In the genomic region with DNA sequence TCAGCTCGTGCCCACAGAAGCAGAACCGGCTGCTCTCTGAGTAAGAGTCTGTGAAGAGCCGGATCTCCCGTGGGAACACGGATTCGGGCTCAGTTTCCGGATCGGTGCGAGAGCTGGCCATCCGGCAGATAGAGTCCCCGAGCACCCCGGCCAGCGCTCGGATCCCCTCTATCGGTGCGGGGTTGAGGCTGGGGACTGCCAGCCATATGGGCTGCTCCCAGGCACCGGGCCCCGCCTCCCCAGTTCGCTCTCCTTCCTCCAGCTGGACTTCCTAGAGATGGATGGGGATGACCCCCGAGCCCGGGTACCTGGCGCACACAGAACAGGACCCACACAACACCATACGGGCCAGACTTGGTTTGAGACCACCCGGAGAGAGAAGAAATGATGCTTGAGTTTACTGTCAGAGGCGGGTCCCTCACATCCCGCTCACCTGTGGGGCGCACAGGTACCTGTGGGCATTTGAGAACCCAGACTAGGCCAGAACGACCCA, we compare ENCODE assay signal across 8 mouse cellular contexts. TPM values are rescaled to one million over a fixed set of nuclear protein-coding genes. Genes with fewer than 3 reads are reported as not detected.
A peak's percentile ranks its signal among the peaks of the same experiment; 100 is the strongest.
DNase-seq lines count a peak whose midpoint lies in the region; ATAC-seq and TF ChIP-seq lines count a peak whose summit lies in the region.

Gene Mettl1 (plus strand): TSS at position 141 of the 493 bp plus-strand sequence.
Gene Eef1akmt3 (minus strand): TSS at position 240 of the 493 bp plus-strand sequence.

- H3K27ac ChIP-seq in MEL (ENCODE audit: control insufficient read depth, low read depth, low read length): peak within 1 kb of the TSS; percentile 68
- H3K27ac ChIP-seq in embryonic facial prominence, embryonic 13.5 days: peak within 1 kb of the TSS; percentile 84
- H3K27ac ChIP-seq in hindbrain, embryonic 10.5 days: peak within 1 kb of the TSS; percentile 89
- no peak within 1 kb of the TSS; the same call in 1 of the 2 replicates for H3K27ac ChIP-seq in liver, adult 2 months (replicated peaks; ENCODE audit: insufficient read depth, low read depth, low read length)

- no peaks in the 10 kb centered on the region for H3K9me3 ChIP-seq in MEL (replicated peaks; ENCODE audit: insufficient read depth, low read length)
- H3K9me3 ChIP-seq in embryonic facial prominence, embryonic 13.5 days: no peaks in the 10 kb centered on the region
- H3K9me3 ChIP-seq in hindbrain, embryonic 10.5 days: no peaks in the 10 kb centered on the region

- H3K36me3 ChIP-seq in MEL (ENCODE audit: control insufficient read depth in 1 of 2, insufficient read depth in 2 of 2, low read length in 2 of 2) (no peaks in the 10 kb centered on the region; a peak in 1 of 4 replicates), myocyte (ENCODE audit: control insufficient read depth, insufficient read depth) (no peaks in the 10 kb centered on the region)
- H3K36me3 ChIP-seq in embryonic facial prominence, embryonic 13.5 days: peaks cover 26% of the 10 kb centered on the region
- peaks cover 28% of the 10 kb centered on the region for H3K36me3 ChIP-seq in hindbrain, embryonic 10.5 days
- H3K36me3 ChIP-seq in liver, adult 2 months (ENCODE audit: control insufficient read depth, insufficient read depth, low read length): no peaks in the 10 kb centered on the region

- peak within 1 kb of the TSS; percentile 36 for H3ac ChIP-seq in myocyte (ENCODE audit: control insufficient read depth, insufficient read length)

- under 1% methylated on average over 28 of the region's 28 CpGs for WGBS in embryonic facial prominence, embryonic 13.5 days
- WGBS in hindbrain, embryonic 10.5 days: under 1% methylated on average over 28 of the region's 28 CpGs
- WGBS in liver, adult 2 months: under 1% methylated on average over 28 of the region's 28 CpGs

- TF ChIP-seq POLR2A in MEL (IDR thresholded peaks at IDR 0.05; ENCODE audit: control insufficient read depth in 1 of 2, insufficient read depth in 1 of 2, low read depth in 1 of 2, low read length in 2 of 2, poor library complexity in 1 of 2): 0 out of 4 replicates have a peak, but pooled peaks of 1 of the 2 experiments have one; percentile 37
- TF ChIP-seq POLR2A in liver, adult 2 months (IDR thresholded peaks at IDR 0.05; ENCODE audit: extremely low read depth, insufficient read depth, low read length): no peak
- TF ChIP-seq POLR2A in myocyte (IDR thresholded peaks at IDR 0.05; ENCODE audit: insufficient read length, low read depth): no peak

- peaks cover 4% of the 10 kb centered on the region; the same call in 1 of the 2 replicates for H3K79me2 ChIP-seq in MEL (ENCODE audit: control insufficient read depth, insufficient read depth, low read length, poor library complexity)
- H3K79me2 ChIP-seq in liver, adult 2 months (ENCODE audit: control insufficient read depth, insufficient read depth, low read length): no peaks in the 10 kb centered on the region
- peaks cover 4% of the 10 kb centered on the region for H3K79me2 ChIP-seq in myocyte (ENCODE audit: control insufficient read depth, insufficient read depth)

- H3K27me3 ChIP-seq in MEL (ENCODE audit: control insufficient read depth in 1 of 2, insufficient read depth in 2 of 2, low read length in 2 of 2) (no peaks in the 10 kb centered on the region), myocyte (ENCODE audit: control insufficient read depth, insufficient read depth, insufficient read length) (no peaks in the 10 kb centered on the region)
- H3K27me3 ChIP-seq in embryonic facial prominence, embryonic 13.5 days: peaks cover 9% of the 10 kb centered on the region
- H3K27me3 ChIP-seq in hindbrain, embryonic 10.5 days (ENCODE audit: insufficient read depth, poor library complexity, severe bottlenecking): peaks cover 18% of the 10 kb centered on the region
- no peaks in the 10 kb centered on the region for H3K27me3 ChIP-seq in liver, adult 2 months (ENCODE audit: control insufficient read depth, insufficient read depth, low read length)

- no peak for TF ChIP-seq RAD21 in MEL (IDR thresholded peaks at IDR 0.05; ENCODE audit: low read depth, low read length)

- no peak for TF ChIP-seq EP300 in MEL (IDR thresholded peaks at IDR 0.05; ENCODE audit: low read depth in 1 of 2, low read length in 2 of 2)

- intact Hi-C loops in left cerebral cortex, postnatal 25 days (cut with DNase I): no loop called here
- intact Hi-C loops in left cerebral cortex, postnatal 14 days (cut with DNase I): no loop called here

- no peak for TF ChIP-seq CTCF in MEL (IDR thresholded peaks at IDR 0.05 in 2 of 3, conservative IDR thresholded peaks at IDR 0.05 in 1 of 3; ENCODE audit: control insufficient read depth in 1 of 3, insufficient read depth in 1 of 3, low read depth in 2 of 3, low read length in 3 of 3, poor library complexity in 1 of 3, severe bottlenecking in 1 of 3)
- TF ChIP-seq CTCF in liver, adult 2 months (IDR thresholded peaks at IDR 0.05; ENCODE audit: low read depth, low read length): no peak

- peak within 1 kb of the TSS; percentile 88 to 96 for H3K4me3 ChIP-seq in MEL (ENCODE audit: control insufficient read depth in 1 of 2, insufficient read depth in 1 of 2, low read depth in 2 of 2, low read length in 2 of 2)
- H3K4me3 ChIP-seq in embryonic facial prominence, embryonic 13.5 days: peak within 1 kb of the TSS; percentile 81
- H3K4me3 ChIP-seq in hindbrain, embryonic 10.5 days: peak within 1 kb of the TSS; percentile 83
- H3K4me3 ChIP-seq in liver, adult 2 months (ENCODE audit: insufficient read depth, low read depth, low read length): peak within 1 kb of the TSS; percentile 84
- H3K4me3 ChIP-seq in myocyte: peak within 1 kb of the TSS; percentile 92

- ATAC-seq in embryonic facial prominence, embryonic 13.5 days (ENCODE audit: insufficient number of reproducible peaks, insufficient read depth, low FRiP score, low TSS enrichment, low read depth): peak; percentile 39

- peak; percentile 33 to 41 for DNase-seq in left cerebral cortex, postnatal 25 days (ENCODE audit: low spot score in 2 of 2)
- no peak for DNase-seq in left cerebral cortex, postnatal 14 days (ENCODE audit: low spot score in 2 of 2)
- peak; percentile 61 for DNase-seq in MEL (ENCODE audit: low read depth, low spot score)
- DNase-seq in hindbrain, embryonic 10.5 days (ENCODE audit: low spot score): peak; percentile 66
- DNase-seq in liver, adult 2 months (ENCODE audit: extremely low read depth, low read depth, low spot score): no peak
- DNase-seq in yolk sac, embryonic 10.5 days (ENCODE audit: low spot score): no peak

- no peaks in the 10 kb centered on the region for H3K4me1 ChIP-seq in MEL (ENCODE audit: control insufficient read depth in 1 of 2, insufficient read depth in 2 of 2, low read length in 2 of 2)
- H3K4me1 ChIP-seq in embryonic facial prominence, embryonic 13.5 days: peaks cover 15% of the 10 kb centered on the region
- H3K4me1 ChIP-seq in hindbrain, embryonic 10.5 days (replicated peaks): peaks cover 24% of the 10 kb centered on the region
- peaks cover 5% of the 10 kb centered on the region; the same call in 1 of the 2 replicates for H3K4me1 ChIP-seq in liver, adult 2 months (ENCODE audit: control insufficient read depth, insufficient read depth, low read length)

- H3K9ac ChIP-seq in MEL (ENCODE audit: control insufficient read depth, low read depth, low read length, poor library complexity, severe bottlenecking): peak within 1 kb of the TSS; percentile 98
- H3K9ac ChIP-seq in embryonic facial prominence, embryonic 13.5 days: peak within 1 kb of the TSS; percentile 81
- peak within 1 kb of the TSS; percentile 71 for H3K9ac ChIP-seq in liver, adult 2 months (ENCODE audit: low read depth, low read length)

- H3K4me2 ChIP-seq in embryonic facial prominence, embryonic 13.5 days: peak within 1 kb of the TSS; percentile 96
- H3K4me2 ChIP-seq in myocyte (ENCODE audit: low read depth): peak within 1 kb of the TSS; percentile 97

TF ChIP-seq in MEL, 35 proteins besides CTCF, POLR2A, EP300 and RAD21 (continues in another document):
- no peak for TF ChIP-seq MYB (IDR thresholded peaks at IDR 0.05; ENCODE audit: low read depth, low read length)
- no peak for TF ChIP-seq SMC3 (IDR thresholded peaks at IDR 0.05; ENCODE audit: low read depth, low read length)
- no peak for TF ChIP-seq GATA1 (IDR thresholded peaks at IDR 0.05; ENCODE audit: low read depth, low read length)
- TF ChIP-seq MXI1 (IDR thresholded peaks at IDR 0.05; ENCODE audit: low read depth, low read length): no peak

TF ChIP-seq in myocyte, 11 proteins besides CTCF, POLR2A, EP300 and RAD21 (continues in another document):
- TF ChIP-seq SRF (IDR thresholded peaks at IDR 0.05; ENCODE audit: control insufficient read depth, insufficient read length, low read depth): no peak
- TF ChIP-seq MYOG (IDR thresholded peaks at IDR 0.05; ENCODE audit: control insufficient read depth in 1 of 3, insufficient read depth in 1 of 3, insufficient read length in 2 of 3, low read depth in 2 of 3): no peak
- TF ChIP-seq MAX (IDR thresholded peaks at IDR 0.05; ENCODE audit: low read depth): no peak
- no peak for TF ChIP-seq MYOD1 (IDR thresholded peaks at IDR 0.05; ENCODE audit: control insufficient read depth in 1 of 3, insufficient read length in 2 of 3, low read depth in 2 of 3)
- no peak for TF ChIP-seq POLR2AphosphoS2 (IDR thresholded peaks at IDR 0.05; ENCODE audit: insufficient read length, low read depth)

RNA-seq across cellular contexts. Expression of gene Mettl1, which starts in this region (rescaled TPM):
- total RNA-seq in left cerebral cortex, postnatal 25 days (2021): 1 to 10 TPM; 8.7 to 9.7 TPM
- total RNA-seq in left cerebral cortex, postnatal 14 days (2021): 10 to 100 TPM; 10.3 to 11.1 TPM
- 32.6 and 35.3 TPM in 2 replicates for total RNA-seq in MEL (2012; rRNA removed)
- polyA plus RNA-seq in MEL (2012; ENCODE audit: insufficient read depth in 1 of 2, insufficient read length in 2 of 2, low read depth in 1 of 2, low replicate concordance in 2 of 2, missing spikeins in 1 of 2) (10 to 100 TPM in 1 of 2 experiments, not detected in 1; 67.3 TPM), myocyte (2012; fragmentation: generic; extraction: Trizol) (17.2 TPM)
- 55.2 and 61.2 TPM in 2 replicates for polyA plus RNA-seq in embryonic facial prominence, embryonic 13.5 days (2015; fragmentation: Nextera tagmentation; extraction: Ambion mirVana)
- polyA plus RNA-seq in hindbrain, embryonic 10.5 days (2016; fragmentation: Nextera tagmentation; extraction: Ambion mirVana): 39.2 and 51.0 TPM in 2 replicates
- 5.2 and 6.1 TPM in 2 replicates for total RNA-seq in liver, adult 2 months (2014; rRNA removed)
- 9.1 and 17.9 TPM in 2 replicates for polyA plus RNA-seq in liver, adult 2 months (2012; rRNA removed)

RNA-seq across cellular contexts. Expression of gene Eef1akmt3, which starts in this region (rescaled TPM):
- under 1 TPM; 0.16 to 0.25 TPM for total RNA-seq in left cerebral cortex, postnatal 25 days (2021)
- total RNA-seq in left cerebral cortex, postnatal 14 days (2021): under 1 TPM in 1 of 2 experiments, not detected in 1; 0.19 TPM
- 0.27 and 0.42 TPM in 2 replicates for total RNA-seq in MEL (2012; rRNA removed)
- 1 to 10 TPM in 1 of 2 experiments, not detected in 1; 2.3 TPM for polyA plus RNA-seq in MEL (2012; ENCODE audit: insufficient read depth in 1 of 2, insufficient read length in 2 of 2, low read depth in 1 of 2, low replicate concordance in 2 of 2, missing spikeins in 1 of 2)
- 0.62 and 0.81 TPM in 2 replicates for polyA plus RNA-seq in embryonic facial prominence, embryonic 13.5 days (2015; fragmentation: Nextera tagmentation; extraction: Ambion mirVana)
- 0.07 and 0.25 TPM in 2 replicates for polyA plus RNA-seq in hindbrain, embryonic 10.5 days (2016; fragmentation: Nextera tagmentation; extraction: Ambion mirVana)
- total RNA-seq in liver, adult 2 months (2014; rRNA removed): not detected in 2 replicates
- 0.09 TPM in 1 of 2 replicates, not detected in the other for polyA plus RNA-seq in liver, adult 2 months (2012; rRNA removed)
- 0.11 TPM for polyA plus RNA-seq in myocyte (2012; fragmentation: generic; extraction: Trizol)

Comparison
In these comparisons a context has a peak if more than half of its experiments do, and no peak if none do; other contexts are left out.
1. DNase-seq: peak in left cerebral cortex, postnatal 25 days (2 of 2), MEL (single experiment) and hindbrain, embryonic 10.5 days (single experiment); none in left cerebral cortex, postnatal 14 days (0 of 2), liver, adult 2 months (single experiment) and yolk sac, embryonic 10.5 days (single experiment).
2. Peak in every context shown above with its lines, with median percentiles within 50 percentile points of each other: H3K4me3 ChIP-seq and H3K9ac ChIP-seq.